Mouse (Mus musculus): Measurements from ENCODE around the gene Rasl10b. TPM values are rescaled to one million over a fixed set of nuclear protein-coding genes. Genes with fewer than 3 reads are reported as not detected.

The Rasl10b gene
- polyA plus RNA-seq (2015; fragmentation: Nextera tagmentation; extraction: Ambion mirVana): 8.1 and 9.7 TPM in 2 replicates

- Histone ChIP-seq H3K4me2 (peak within 1 kb of the TSS; percentile 91), H3K4me1 (replicated peaks) (peaks cover 24% of the 10 kb centered on the region), H3K36me3 (no peaks in the 10 kb centered on the region), H3K4me3 (peak within 1 kb of the TSS; percentile 87), H3K27ac (peak within 1 kb of the TSS; percentile 38; the same call in 1 of the 2 replicates), H3K27me3 (peaks cover 9% of the 10 kb centered on the region; the same call in 1 of the 2 replicates), H3K9me3 (replicated peaks) (no peaks in the 10 kb centered on the region), H3K9ac (peak within 1 kb of the TSS; percentile 73)
- ATAC-seq (replicated peaks; ENCODE audit: insufficient number of reproducible peaks, insufficient read depth, low FRiP score, low read depth): peak; percentile 63
- 1% methylated on average over 18 of the region's 44 CpGs for WGBS
Observed at GRCm38 (mm10) chr11:83409087-83409754, at the start of gene Rasl10b. TSS of gene Rasl10b (plus strand) at chr11:83409137.

GRCm38 (mm10) chr11:83364656-83365055 lies 44.3 kb upstream of the Rasl10b start:
- Histone ChIP-seq H3K36me3 (peaks cover 37% of the 10 kb centered on the region), H3K27ac (no peak overlapping the region), H3K9me3 (replicated peaks) (no peaks in the 10 kb centered on the region), H3K27me3 (no peaks in the 10 kb centered on the region), H3K4me2 (no peak overlapping the region), H3K9ac (no peak overlapping the region), H3K4me1 (replicated peaks) (no peaks in the 10 kb centered on the region), H3K4me3 (no peak overlapping the region)
- 89% methylated on average over 6 of the region's 6 CpGs for WGBS
- ATAC-seq (replicated peaks; ENCODE audit: insufficient number of reproducible peaks, insufficient read depth, low FRiP score, low read depth): no peak

- Histone ChIP-seq H3K27me3 (no peaks in the 10 kb centered on the region), H3K36me3 (peaks cover 57% of the 10 kb centered on the region), H3K9me3 (replicated peaks) (no peaks in the 10 kb centered on the region), H3K9ac (no peak overlapping the region), H3K27ac (no peak overlapping the region), H3K4me1 (replicated peaks) (no peaks in the 10 kb centered on the region), H3K4me2 (no peak overlapping the region), H3K4me3 (no peak overlapping the region)
- no peak for ATAC-seq (replicated peaks; ENCODE audit: insufficient number of reproducible peaks, insufficient read depth, low FRiP score, low read depth)
- WGBS: 91% methylated on average over 4 of the region's 4 CpGs
Observed at GRCm38 (mm10) chr11:83371267-83371666, 37.7 kb upstream of the Rasl10b start.

- Histone ChIP-seq H3K27ac (no peak overlapping the region), H3K36me3 (peaks cover 11% of the 10 kb centered on the region; the same call in 1 of the 2 replicates), H3K9ac (no peak overlapping the region), H3K4me3 (no peak overlapping the region), H3K4me2 (no peak overlapping the region), H3K4me1 (replicated peaks) (peaks cover 6% of the 10 kb centered on the region; the same call in 1 of the 2 replicates), H3K9me3 (replicated peaks) (no peaks in the 10 kb centered on the region), H3K27me3 (no peaks in the 10 kb centered on the region)
- no peak for ATAC-seq (replicated peaks; ENCODE audit: insufficient number of reproducible peaks, insufficient read depth, low FRiP score, low read depth)
- WGBS: 44% methylated on average over 7 of the region's 7 CpGs
Observed at GRCm38 (mm10) chr11:83379745-83380341, 29.1 kb upstream of the Rasl10b start.

GRCm38 (mm10) chr11:83382876-83383531 lies 25.9 kb upstream of the Rasl10b start:
- ATAC-seq (replicated peaks; ENCODE audit: insufficient number of reproducible peaks, insufficient read depth, low FRiP score, low read depth): no peak
- H3K4me3 ChIP-seq: no peak overlapping the region
- WGBS: 81% methylated on average over 9 of the region's 9 CpGs
- peaks cover 2% of the 10 kb centered on the region; the same call in 1 of the 2 replicates for H3K36me3 ChIP-seq
- H3K27me3 ChIP-seq: no peaks in the 10 kb centered on the region
- H3K9ac ChIP-seq: no peak overlapping the region
- no peaks in the 10 kb centered on the region for H3K9me3 ChIP-seq (replicated peaks)
- peaks cover 14% of the 10 kb centered on the region for H3K4me1 ChIP-seq (replicated peaks)
- no peak overlapping the region for H3K4me2 ChIP-seq
- H3K27ac ChIP-seq: no peak overlapping the region

GRCm38 (mm10) chr11:83383532-83383887 lies 25.4 kb upstream of the Rasl10b start:
- no peak for ATAC-seq (replicated peaks; ENCODE audit: insufficient number of reproducible peaks, insufficient read depth, low FRiP score, low read depth)

GRCm38 (mm10) chr11:83393062-83393461 lies 15.9 kb upstream of the Rasl10b start:
- Histone ChIP-seq H3K4me1 (replicated peaks) (peaks cover 32% of the 10 kb centered on the region), H3K4me2 (peak overlapping the region; percentile 44), H3K36me3 (peaks cover 12% of the 10 kb centered on the region; the same call in 1 of the 2 replicates), H3K27ac (peak overlapping the region; percentile 89), H3K9me3 (replicated peaks) (no peaks in the 10 kb centered on the region), H3K27me3 (no peaks in the 10 kb centered on the region), H3K9ac (no peak overlapping the region), H3K4me3 (no peak overlapping the region)
- 34% methylated on average over 4 of the region's 4 CpGs for WGBS
- ATAC-seq (replicated peaks; ENCODE audit: insufficient number of reproducible peaks, insufficient read depth, low FRiP score, low read depth): peak; percentile 69; the same call in 1 of the 2 replicates

More at GRCm38 (mm10) chr11:83383532-83383887, 25.4 kb upstream of the Rasl10b start:
- no peak overlapping the region for H3K27ac ChIP-seq
- H3K4me3 ChIP-seq: no peak overlapping the region
- H3K9me3 ChIP-seq (replicated peaks): no peaks in the 10 kb centered on the region
- WGBS: 97% methylated on average over 1 of the region's 1 CpGs
- H3K36me3 ChIP-seq: no peaks in the 10 kb centered on the region; the same call in 1 of the 2 replicates
- H3K4me1 ChIP-seq (replicated peaks): peaks cover 14% of the 10 kb centered on the region
- no peaks in the 10 kb centered on the region for H3K27me3 ChIP-seq
- no peak overlapping the region for H3K4me2 ChIP-seq
- H3K9ac ChIP-seq: no peak overlapping the region

- ATAC-seq (replicated peaks; ENCODE audit: insufficient number of reproducible peaks, insufficient read depth, low FRiP score, low read depth): no peak
- WGBS: 32% methylated on average over 6 of the region's 6 CpGs
- Histone ChIP-seq H3K4me3 (no peak overlapping the region), H3K9ac (no peak overlapping the region), H3K27ac (peak overlapping the region; percentile 29; the same call in 1 of the 2 replicates), H3K36me3 (peaks cover 19% of the 10 kb centered on the region), H3K4me2 (0 out of 2 replicates have a peak overlapping the region, but pooled peaks have one; percentile 7), H3K4me1 (replicated peaks) (peaks cover 32% of the 10 kb centered on the region), H3K9me3 (replicated peaks) (no peaks in the 10 kb centered on the region), H3K27me3 (no peaks in the 10 kb centered on the region)
Observed at GRCm38 (mm10) chr11:83394802-83395439, 14.0 kb upstream of the Rasl10b start.

GRCm38 (mm10) chr11:83397626-83398025 lies 11.3 kb upstream of the Rasl10b start:
- no peak for ATAC-seq (replicated peaks; ENCODE audit: insufficient number of reproducible peaks, insufficient read depth, low FRiP score, low read depth)
- Histone ChIP-seq H3K4me3 (no peak overlapping the region), H3K9me3 (replicated peaks) (no peaks in the 10 kb centered on the region), H3K9ac (no peak overlapping the region), H3K4me1 (replicated peaks) (peaks cover 20% of the 10 kb centered on the region), H3K4me2 (no peak overlapping the region), H3K27ac (no peak overlapping the region), H3K27me3 (no peaks in the 10 kb centered on the region), H3K36me3 (peaks cover 18% of the 10 kb centered on the region)
- 83% methylated on average over 7 of the region's 7 CpGs for WGBS

GRCm38 (mm10) chr11:83398724-83399123 lies 10.2 kb upstream of the Rasl10b start:
- H3K27me3 ChIP-seq: no peaks in the 10 kb centered on the region
- H3K4me2 ChIP-seq: no peak overlapping the region
- peaks cover 15% of the 10 kb centered on the region for H3K4me1 ChIP-seq (replicated peaks)
- H3K9ac ChIP-seq: no peak overlapping the region
- H3K9me3 ChIP-seq (replicated peaks): no peaks in the 10 kb centered on the region
- WGBS: 71% methylated on average over 5 of the region's 5 CpGs
- H3K4me3 ChIP-seq: no peak overlapping the region
- no peak for ATAC-seq (replicated peaks; ENCODE audit: insufficient number of reproducible peaks, insufficient read depth, low FRiP score, low read depth)
- H3K36me3 ChIP-seq: peaks cover 26% of the 10 kb centered on the region
- H3K27ac ChIP-seq: no peak overlapping the region

GRCm38 (mm10) chr11:83403787-83404186 lies 5.2 kb upstream of the Rasl10b start:
- Histone ChIP-seq H3K27ac (no peak overlapping the region), H3K4me3 (no peak overlapping the region), H3K4me2 (no peak overlapping the region), H3K36me3 (peaks cover 23% of the 10 kb centered on the region), H3K27me3 (no peaks in the 10 kb centered on the region), H3K9me3 (replicated peaks) (no peaks in the 10 kb centered on the region), H3K9ac (no peak overlapping the region), H3K4me1 (replicated peaks) (peaks cover 13% of the 10 kb centered on the region; the same call in 1 of the 2 replicates)
- no peak for ATAC-seq (replicated peaks; ENCODE audit: insufficient number of reproducible peaks, insufficient read depth, low FRiP score, low read depth)
- 63% methylated on average over 7 of the region's 7 CpGs for WGBS
